Mouse (Mus musculus): ENCODE results near the gene Rbm39. TPM values are rescaled to one million over a fixed set of nuclear protein-coding genes. Genes with fewer than 3 reads are reported as not detected.

The Rbm39 gene
- total RNA-seq (2021): 100 to 1,000 TPM; 334 to 392 TPM
- long read RNA-seq, experiment 1, transcript Rbm39-203 (17 exons, 2,810 nt): major isoform, 70 of 337 reads
- long read RNA-seq, experiment 1, transcript Rbm39-205 (2 exons, 1,008 nt): minor isoform, 13 of 337 reads
- long read RNA-seq, experiment 1, transcript Rbm39-211 (3 exons, 715 nt): minor isoform, 18 of 337 reads
- long read RNA-seq, experiment 1, transcript Rbm39-201 (17 exons, 2,711 nt): major isoform, 70 of 337 reads
- long read RNA-seq, experiment 1, partial matches to known transcripts: 80 of 337 reads
- long read RNA-seq, experiment 1, other reads (novel, unspliced or antisense): 62 of 337 reads
- long read RNA-seq, experiment 2, transcript Rbm39-203 (17 exons, 2,810 nt): minor isoform, 22 of 72 reads
- long read RNA-seq, experiment 2, transcript Rbm39-201 (17 exons, 2,711 nt): major isoform, 24 of 72 reads
- long read RNA-seq, experiment 2, partial matches to known transcripts: 7 of 72 reads
- long read RNA-seq, experiment 2, other reads (novel, unspliced or antisense): 13 of 72 reads

DNA sequence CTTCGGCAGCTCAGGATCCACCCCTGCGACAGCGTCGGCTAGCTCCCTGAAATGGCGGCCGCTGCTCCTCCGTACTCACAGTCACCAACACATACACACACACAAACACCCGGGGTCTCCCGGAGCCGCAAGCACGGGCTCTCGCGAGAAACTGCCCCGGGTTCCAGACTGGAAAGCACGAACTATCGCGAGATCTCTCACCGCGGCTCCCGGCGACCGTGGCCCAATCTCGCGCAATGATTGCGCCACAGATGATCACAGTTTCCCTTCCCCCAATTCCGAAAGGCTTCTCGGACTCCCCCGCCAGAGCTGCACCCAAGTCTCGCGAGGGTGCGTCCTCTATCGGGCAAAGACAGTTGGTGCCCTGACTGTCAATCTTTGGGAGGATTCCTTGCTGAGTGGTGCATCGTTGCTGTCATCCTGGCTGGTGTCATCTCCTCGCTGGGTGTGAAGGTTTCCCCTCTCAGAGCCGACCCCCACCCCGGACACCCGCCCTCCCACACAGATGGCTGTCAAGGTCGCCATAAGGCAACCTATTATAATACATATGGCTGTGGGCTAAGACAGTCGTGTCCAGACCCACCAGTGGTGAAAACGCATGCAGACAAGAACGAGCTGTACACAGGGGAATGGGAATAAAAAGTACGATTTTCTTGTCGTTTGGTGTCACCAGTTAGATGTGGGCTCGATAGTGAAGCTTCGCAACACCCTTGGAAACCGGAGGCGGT is at the start of gene Rbm39:
Rbm39 (minus strand) TSS at position 145 of the 728 bp plus-strand sequence.
- DNase-seq: peak; percentile 99

DNA sequence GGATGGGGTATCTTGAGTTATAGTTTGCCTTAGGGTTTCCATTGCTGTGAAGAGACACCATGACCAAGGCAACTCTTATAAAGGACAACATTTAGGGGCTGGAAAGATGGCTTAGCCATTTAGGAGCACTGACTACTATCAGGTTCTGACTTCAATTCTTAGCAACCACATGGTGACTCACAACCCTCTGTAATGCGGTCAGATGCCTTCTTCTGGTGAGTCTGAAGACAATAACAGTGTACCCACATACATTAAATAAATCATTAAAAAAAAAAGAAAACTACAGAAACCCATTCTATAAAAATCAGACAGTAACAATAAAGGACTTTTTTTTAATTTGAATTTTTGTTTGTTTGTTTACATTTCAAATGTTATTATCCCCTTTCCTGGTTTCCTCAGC is 49.1 kb upstream of the Rbm39 start:
- DNase-seq: no peak

DNA sequence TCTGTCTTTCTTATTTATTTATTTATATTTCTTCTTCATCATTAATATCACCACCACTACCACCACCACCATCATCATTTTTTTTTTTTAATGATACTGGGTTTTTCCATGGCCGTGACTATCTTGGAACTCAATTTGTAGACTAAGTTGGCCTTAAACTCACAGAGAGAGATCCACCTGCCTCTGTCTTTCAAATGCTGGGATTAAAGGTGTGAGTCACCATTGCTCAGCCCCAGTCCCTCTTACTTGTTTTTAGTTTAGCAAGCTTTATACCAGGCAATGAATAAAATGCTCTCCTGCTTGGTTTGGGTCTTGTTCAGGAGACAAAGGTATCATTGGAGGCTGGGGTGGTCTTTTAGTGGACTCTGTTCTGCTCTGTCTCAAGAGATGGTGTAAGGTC is 47.7 kb upstream of the Rbm39 start:
- no peak for DNase-seq

DNA sequence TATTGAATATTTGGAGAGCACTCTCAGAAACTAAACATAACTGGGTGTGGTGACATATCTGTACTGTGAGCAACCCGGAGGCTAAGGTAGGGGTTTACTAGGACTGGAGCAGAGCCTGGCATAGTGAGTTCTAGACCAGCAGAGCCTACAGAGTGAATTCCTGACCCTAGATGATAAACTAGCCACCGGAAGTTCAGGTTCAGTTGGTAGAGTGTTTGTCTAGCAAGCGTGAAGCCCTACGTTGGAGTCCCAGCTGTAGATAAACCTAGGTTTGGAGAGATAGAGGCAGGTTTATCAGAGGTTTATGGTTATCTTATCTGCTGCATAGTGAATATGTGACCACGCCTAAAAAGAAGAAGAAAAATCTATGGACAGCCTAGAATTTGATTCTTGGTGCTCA is 44.0 kb upstream of the Rbm39 start:
- DNase-seq: no peak

DNA sequence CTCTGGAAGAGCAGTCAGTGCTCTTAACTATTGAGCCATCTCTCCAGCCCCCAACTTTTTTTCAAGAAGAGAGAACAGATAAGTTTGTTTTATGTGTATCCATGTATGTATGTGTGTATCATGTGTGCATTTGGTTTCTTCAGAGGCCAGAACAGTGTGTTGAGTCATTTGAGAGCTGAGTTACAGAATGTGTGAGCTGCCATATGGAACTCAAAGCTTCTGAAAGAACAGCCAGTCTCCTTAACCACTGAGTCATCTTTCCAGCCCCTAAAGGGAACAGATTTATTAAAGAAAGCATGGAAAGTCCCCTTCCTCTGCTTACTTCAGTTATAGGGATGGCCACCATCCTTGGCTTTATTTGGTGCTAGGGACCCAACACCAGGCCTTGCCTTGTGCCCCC is 42.1 kb upstream of the Rbm39 start:
- DNase-seq: no peak

DNA sequence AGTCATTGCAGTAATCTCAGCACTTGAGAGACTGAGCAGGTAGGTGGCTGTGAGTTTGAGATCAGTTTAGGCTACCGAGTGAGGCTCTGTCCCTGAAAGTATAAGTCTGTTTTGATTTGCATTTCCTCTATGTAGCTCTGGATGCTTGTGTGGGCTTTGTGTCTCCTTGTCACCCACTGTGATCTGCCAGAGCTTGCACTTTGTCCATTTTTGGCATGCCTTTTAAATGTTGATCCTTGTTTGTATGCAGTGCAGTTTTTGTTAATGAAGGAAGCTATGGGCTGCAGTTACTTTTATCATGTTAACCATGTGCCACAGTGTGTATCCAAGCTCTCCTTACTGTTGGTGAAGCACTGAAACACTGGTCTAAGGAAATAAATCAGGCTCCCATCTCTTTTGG is 37.7 kb upstream of the Rbm39 start:
- DNase-seq: no peak

DNA sequence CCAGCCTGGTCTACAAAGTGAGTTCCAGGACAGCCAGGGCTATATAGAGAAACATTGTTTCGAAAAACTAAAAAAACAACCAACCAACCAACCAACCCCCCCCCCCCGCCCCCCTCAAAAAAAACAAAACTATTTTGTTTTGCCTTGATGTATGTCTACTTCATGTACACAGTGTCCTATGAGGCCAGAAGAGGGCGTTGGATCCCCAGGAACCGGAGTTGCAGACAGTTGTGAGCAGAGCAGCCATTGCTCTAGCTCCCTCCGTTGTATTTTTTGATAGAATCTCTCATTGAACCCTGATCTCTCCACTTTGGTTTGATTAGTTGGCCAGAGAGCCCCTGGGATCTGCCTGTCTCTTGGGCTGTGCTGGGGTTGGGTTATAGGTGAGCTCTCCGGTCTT is 23.9 kb upstream of the Rbm39 start:
- no peak for DNase-seq

DNA sequence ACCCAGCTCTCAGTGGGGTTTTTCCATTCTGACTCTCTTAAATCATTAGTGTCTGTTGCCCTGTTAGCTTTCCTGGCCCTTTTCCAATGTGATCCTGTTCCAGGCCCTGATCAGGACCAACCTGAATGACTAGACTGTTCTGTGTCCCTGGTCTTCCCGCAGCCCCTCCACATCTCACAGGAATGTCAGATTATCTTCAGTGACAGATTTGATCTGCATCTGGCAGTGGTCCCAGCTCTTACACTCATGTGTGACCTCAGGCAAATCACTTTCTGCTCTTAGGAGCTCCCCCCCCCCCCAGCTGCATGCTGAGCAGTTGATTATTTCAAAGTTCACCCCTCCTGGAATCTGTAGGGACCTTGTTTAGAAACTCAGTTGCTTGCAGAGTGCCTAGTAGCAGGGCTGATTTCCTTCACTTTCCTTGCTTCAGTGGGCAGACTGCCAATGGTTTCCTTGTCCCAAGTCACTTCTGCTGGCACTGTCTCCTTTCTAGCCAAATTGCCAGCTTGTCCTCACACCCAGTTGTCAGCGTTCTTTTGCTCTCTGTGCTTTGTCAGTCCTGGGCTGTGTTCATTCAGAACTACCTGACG is 22.9 kb upstream of the Rbm39 start:
- DNase-seq: peak; percentile 77 to 80

DNA sequence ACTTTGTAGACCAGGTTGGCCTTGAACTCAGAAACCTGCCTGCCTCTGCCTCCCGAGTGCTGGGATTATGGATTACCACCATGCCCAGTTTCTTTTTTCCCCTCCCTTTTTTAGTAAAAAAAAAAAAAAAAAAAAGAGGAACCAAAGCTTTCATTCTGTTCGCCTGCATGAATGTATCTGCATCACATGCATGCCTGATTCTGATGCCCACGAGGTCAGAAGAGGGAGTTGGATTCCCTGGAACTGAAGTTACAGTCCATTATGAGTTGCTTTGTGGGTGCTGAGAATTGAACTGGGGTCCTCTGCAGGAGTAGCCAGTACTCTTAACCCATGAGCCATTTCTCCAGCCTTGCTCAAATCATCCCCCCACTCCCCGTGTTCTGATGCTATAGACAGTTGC is 21.4 kb upstream of the Rbm39 start:
- no peak for DNase-seq

DNA sequence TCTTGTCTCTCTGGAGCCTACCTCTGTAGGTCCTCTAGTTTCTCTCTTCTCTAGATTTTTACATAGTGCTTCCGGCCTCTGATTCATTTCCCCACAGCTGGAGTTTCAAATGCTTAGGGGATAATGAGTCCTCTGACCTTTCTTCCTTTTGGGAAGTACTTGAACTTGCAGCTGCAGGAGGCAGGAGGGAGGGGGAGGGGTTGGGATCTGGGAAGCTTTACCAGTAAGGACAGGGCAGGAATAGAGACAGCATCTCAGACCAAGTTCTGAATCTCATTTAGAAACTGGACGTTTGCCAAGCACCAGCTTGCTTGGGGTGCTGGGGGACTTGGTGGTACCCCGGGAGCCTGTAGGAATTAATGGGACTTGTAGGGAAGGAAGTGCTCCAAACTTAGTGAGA is 19.9 kb upstream of the Rbm39 start:
- DNase-seq: no peak

DNA sequence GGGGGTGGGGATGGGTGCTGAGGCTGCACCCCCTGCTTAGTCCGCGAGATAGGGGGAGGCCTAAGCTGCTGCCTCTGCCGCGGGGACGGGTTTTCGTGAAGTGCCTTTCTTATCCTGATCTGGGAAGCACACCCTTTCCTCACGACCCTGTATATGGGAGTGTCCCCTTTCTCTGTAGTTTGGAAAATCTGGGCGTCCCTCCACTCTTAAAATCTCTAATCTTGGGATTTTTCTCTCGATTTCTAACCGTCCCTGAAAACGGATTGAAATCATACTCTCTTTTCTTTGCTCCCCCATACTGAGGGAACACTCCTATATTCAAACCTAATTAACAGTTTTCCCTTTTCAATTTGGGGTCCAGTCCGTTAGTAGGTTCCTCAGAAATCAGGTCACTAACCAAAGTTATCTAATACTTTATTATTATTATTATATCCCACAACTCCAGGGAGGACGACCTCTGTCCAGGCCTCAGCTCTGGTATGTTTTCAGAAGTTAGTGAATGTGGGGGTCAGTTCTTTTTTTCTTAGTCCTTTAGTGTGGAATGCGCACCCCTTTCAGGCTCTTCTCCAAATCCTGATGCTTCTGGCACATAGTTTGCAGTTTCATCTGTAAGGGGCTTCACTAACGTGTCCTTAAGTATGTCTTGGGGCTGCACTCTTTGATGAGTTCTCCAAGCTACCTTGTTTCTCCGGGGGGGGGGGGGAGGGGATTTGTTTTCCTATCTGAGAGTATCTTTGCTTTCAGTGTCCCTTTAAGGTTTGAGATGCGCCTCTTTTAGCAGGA is 17.3 kb upstream of the Rbm39 start:
- no peak for DNase-seq

DNA sequence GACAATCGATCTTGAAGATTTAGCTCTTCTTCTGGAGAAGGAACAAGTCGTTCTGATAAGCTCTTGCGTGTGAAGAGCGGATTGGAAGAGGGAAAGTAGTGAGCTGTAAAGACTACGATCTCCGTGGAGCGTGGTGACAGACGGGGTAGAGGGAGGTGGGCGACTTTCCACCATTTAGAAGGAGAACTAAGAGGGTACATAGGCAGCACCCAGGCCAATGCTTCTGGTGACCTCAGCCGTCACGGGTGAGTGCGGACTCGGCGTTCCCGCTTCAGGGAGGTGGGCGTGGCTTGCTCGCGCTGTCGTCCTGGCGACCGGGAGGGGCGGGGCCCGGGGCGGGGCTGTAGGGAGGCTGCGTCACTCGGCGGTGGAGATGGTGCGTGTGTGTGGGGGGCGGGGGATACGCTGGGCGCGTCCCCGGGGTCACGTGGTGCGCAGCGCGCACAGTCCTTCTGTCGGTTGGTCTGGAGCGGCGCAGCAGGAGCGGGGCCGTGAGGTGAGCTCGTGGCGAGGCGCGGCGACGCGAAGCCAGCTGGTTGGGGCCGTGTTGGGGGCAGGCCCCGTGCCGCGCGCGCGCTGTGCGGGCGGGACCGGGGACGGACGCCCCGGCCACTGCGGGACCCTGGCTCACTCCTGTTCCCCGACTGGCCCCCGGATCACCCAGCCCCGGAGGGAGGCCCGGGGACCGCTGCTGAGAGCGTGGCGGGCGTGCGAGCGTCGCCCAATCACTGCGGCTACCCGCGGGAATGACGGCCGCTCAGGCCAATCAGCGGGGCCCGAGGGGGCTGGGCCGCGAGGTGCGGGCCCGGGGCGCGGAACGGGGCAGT is 16.5 kb upstream of the Rbm39 start, which contains the start of gene Phf20:
Phf20 (plus strand) TSS at position 165 of the 827 bp plus-strand sequence.
- peak; percentile 99 to 100 for DNase-seq

DNA sequence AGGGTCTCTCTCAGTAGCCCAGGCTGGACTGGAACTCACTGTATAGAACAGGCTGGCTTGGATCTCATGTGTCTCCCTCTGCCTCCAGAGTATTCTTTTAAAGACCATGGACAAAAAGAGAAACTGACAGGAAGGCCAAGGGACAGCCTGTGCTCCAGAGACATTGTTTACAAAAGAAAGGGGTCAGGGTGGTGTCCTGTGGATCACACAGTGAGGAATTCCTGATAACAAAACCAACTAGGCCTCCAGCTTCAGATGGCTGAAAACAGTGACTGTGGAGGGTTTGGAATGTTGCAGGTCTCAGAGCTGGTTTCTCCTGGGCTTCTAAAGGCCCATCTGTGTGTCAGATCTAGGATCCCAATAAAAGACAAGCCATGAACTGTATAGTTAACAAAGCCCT is 14.5 kb upstream of the Rbm39 start:
- no peak for DNase-seq

DNA sequence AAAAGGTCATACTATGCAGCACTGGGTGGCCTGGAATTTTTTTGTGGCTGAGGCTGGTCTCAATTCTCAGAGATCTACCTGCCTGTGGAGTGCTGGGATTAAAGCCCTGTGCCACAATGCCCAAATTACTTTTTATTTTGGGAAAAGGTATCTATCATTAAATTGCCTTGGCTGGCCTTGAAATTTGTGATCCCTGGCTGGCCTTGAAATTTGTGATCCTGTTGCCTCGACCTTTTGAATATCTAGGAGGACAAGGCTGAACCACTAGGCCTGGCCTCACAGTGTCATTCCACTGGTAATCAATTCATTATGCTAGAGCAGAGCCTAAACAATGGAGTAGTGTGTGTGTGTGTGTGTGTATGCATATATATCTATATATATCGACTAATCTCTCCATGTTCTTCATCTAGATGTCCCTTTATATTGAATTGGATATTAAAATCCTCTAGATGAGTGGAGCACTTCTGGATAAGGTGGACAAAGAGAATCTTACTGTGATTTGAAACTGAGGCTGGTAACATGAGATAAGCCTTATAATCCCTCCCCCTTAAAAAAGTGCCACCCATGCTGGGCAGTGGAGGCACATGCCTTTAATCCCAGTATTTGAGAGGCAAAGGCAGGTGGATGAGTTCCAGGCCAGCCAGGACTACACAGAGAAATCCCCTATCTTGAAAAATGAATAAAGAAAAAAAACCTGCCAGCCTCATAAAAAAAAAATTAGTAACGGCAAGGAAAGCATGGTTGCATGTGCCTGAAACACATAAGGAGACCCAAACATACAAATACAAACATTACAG is 13.2 kb upstream of the Rbm39 start:
- peak in 1 of 2 experiments; percentile 30 for DNase-seq

DNA sequence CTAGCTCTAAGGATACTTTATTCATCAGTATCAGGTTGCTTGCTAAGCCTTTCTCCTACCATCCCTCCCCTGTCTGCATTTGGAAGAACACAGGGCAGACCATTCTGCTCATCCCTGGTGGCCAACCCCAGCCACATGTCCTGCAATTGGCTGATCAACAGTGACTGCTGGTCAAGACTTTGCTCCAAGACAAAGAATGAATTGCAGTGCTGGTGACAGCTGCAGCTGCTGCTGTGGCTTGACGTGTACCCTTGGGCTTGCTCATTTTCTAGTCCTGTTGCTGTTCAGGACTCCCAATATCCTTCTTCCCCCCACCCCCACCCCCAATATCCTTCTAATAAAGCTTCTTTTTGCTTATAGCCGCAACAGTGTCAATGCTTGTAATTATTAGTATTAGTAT is 12.0 kb upstream of the Rbm39 start:
- DNase-seq: no peak

DNA sequence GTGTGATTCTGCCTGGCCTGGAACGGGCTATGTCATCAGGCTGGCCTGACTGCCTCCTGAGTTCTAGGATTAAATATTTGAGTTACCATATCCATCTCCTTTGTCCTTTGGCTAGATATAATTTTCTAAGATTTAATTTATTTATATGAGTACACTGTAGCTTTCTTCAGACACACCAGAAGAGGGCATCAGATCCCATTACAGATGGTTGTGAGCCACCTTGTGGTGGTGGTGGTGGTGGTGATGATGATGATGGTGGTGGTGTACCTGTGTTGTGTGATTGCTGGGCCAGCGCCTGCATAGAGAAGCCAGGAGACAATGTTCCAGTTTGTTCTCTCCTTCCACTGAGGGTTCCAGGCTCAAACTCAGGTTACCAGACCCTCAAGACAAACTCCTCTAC is 11.5 kb upstream of the Rbm39 start:
- no peak for DNase-seq

DNA sequence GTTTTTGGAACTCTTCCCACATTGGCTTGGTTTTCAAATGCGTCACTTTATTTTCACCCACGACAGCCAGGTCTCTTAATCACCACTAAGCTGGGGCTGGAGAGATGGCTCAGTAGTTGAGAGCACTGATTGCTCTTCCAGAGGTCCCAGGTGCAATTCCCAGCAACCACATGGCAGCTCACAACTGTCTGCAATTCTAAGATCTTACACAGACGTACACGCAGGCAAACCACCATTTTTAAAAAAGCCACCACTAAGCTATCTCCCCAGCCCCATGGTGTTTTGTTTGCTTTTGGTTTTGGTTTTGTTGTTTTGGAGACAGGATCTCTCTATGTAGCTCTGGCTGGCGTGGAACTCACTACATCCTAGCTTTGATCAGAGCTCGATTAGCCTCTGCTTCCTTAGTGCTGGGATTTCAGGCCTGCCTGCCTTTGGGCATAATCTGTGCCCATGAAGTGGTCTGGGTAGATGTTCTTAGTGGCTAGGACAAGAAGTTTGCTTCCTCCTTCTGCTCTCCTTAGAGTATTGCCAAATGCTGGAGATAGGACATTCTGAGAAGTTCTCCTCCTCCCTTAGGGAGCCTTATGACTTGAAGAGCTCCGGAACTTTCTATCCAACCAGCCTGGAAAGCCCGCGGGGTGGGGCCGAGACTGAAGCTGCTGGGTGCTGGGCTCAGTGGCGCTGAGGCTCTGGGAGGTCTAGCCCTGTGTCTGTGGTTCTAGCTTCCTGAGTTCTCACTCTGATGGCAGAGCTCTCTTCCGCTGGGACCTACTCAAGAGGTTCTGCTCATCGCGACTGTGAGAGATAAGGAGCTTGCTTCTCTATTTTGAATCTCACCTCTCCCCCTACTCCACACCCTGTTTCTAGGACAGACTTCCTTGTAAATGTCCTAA is 10.2 kb upstream of the Rbm39 start:
- no peak for DNase-seq

DNA sequence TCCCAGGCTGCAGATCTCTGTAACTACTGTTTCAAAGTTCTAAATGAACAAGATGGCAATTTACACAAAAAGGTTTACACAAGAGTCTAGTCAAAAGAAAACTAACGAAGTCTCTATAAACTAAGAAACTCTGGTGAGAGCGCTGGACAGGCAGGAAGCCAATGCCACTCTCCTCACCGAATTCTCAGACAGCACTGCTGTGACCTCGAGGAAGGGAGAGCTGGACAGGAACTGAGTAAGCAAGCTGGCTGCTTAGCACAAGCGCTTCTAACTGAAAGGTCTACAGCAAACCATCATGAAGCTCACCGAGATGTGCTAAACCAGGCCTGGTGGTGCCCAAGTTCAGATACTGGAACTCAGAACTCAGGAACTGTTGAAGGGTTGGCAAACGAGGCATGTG is 9.2 kb upstream of the Rbm39 start:
- peak; percentile 72 for DNase-seq

DNA sequence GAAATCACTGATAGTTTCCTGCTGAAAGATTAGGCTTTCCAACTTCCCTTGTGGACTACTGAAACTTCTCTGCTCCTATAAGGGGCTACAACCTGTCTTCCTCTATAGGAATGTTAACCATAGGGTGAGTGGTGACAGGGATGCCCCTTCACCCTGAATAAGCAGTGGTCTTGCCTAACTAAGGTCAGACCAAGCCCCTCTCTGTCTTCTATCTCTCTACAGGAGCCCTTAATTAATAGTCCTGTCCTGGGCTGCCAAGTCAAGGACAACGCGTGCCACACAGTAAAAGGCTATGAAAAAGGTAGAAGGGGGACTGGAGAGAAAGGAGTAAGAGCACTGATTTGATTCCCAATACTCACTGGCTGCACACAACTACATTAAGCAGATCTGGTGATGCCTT is 1.6 kb upstream of the Rbm39 start:
- DNase-seq: no peak

All from adrenal gland, postnatal 36 days (tissue).